Mouse (Mus musculus) lung, postnatal 36 days (tissue): ENCODE results near the gene Camkmt.

Experiments used
- DNase-seq: peaks from one replicate; pipeline ENCODE4 v3.0.0; 2022; ENCODE audit warnings: mixed read lengths

The Camkmt gene

DNA sequence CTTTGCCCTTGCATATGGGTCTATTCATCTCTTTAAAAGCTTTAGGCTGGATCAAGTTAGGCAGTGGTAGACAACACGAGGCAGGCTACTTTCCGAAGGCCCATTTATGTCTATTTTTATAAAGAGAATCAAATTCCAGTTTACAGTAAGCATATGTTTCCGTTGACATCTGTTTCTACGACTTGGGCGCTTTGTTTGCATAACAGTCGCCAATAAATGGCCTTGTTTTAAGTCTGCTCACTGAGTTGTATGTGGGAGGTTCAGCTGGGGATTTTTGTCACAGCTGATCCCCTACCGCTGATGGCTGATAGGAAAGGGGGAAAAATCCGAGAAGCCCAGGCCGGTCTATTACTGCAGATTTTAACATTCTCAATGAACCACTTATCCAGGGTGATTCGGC, 285.2 kb downstream of the Camkmt start:
- no peak for DNase-seq

DNA sequence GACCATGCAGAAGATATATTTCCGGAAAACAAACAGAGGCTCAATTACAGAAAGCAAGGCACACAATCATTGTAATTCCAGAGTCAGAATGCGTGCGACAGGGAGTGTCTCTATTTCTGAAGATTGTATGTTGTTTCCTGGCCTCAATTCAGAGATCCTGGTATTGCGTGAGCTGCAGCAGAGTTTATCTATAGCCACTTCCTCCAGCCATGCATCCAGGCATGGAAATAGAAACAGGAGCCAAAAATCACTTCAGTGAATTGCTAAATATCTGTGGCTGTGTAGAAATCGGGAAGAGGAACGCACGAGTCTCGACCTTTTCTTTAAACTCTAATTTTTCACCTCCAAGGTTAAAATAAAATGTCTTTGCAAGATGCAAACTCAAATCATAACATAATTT, 287.1 kb downstream of the Camkmt start:
- DNase-seq, result no peak

DNA sequence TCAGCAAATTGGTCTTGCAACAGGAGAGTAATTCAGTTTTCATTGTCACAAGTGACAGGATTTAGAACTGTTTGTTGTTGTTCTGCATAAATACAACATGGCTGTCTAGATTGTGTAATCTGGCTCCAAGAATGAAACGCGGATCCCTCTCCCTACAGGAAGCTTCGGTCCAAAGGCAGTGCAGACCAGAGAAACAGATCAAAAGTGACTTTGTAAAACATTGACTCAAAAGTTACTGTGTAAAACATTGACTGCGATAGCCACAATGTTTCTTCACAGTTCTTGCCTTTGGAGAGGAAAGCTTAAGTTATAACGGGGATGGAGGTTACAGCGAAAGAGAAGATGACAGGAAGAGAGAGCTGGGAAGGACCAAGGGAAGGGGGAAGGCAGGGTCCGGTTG, 288.7 kb downstream of the Camkmt start:
- DNase-seq, result no peak

DNA sequence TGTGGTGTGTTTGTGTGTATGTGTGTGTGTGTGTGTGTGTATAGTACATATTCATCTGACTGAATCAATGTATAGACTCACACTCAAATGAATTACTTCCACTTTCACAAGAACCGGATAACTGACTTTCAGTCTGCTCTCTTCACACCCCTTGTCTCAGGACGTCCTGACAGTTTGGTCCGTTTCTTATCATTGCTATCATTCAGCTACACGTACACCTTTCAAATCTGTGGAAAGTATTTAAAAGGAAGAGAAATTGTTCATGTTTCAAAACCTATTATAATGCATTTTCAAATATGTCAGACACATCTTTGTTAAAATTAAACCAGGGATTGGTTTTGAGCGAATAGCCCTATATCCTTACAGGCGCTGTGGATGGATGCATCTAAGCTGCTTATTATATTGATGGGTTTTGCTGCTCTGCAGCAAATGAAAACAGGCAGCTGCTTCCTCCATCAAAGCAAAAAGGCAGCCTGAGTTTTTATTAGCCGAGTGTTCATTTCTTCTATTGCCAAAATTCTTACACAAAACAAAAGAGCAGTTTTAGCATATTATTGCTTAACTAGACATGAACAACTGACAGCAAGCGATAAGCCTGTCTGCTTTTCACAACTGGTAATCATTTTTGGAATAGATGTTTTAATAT, 291.3 kb downstream of the Camkmt start:
- no peak for DNase-seq

DNA sequence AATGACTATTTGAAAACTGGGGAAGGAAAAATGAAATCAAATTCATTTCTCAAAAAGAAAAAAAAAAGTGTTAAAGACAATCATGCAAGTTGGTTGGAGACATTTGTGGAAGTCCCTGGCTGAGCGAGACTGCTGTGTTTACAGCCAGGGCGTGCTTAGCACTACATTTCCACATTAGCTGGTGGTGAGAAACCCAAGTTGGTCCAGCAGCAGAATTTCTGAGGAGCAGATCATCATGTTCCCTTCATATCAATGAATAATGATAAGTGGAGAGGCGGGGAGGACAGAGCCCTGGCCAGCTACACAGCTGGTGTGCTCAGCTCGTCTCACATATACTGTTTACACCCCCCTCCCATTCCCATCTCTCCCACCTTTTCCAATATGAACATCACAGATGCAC, 292.0 kb downstream of the Camkmt start:
- no peak for DNase-seq

DNA sequence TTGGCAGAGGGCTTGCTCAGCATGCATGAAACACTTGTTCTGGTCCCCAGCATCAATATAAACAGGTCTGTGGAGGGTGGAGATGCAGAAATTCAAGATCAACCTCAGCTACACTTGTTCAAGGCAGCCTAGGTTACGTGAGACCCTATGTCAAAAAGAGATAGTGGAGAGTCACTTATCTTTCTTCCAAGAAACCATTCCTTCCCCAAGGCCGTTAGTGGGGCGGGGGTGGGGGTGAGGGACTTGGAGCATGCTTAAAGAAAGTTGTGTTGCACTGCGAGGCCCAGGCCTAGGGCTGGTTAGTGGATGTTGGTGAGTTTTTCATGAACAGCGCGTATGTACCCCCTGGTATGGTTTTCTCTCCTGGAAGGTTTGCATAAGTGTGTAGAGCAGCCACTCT, 292.6 kb downstream of the Camkmt start:
- no peak for DNase-seq

DNA sequence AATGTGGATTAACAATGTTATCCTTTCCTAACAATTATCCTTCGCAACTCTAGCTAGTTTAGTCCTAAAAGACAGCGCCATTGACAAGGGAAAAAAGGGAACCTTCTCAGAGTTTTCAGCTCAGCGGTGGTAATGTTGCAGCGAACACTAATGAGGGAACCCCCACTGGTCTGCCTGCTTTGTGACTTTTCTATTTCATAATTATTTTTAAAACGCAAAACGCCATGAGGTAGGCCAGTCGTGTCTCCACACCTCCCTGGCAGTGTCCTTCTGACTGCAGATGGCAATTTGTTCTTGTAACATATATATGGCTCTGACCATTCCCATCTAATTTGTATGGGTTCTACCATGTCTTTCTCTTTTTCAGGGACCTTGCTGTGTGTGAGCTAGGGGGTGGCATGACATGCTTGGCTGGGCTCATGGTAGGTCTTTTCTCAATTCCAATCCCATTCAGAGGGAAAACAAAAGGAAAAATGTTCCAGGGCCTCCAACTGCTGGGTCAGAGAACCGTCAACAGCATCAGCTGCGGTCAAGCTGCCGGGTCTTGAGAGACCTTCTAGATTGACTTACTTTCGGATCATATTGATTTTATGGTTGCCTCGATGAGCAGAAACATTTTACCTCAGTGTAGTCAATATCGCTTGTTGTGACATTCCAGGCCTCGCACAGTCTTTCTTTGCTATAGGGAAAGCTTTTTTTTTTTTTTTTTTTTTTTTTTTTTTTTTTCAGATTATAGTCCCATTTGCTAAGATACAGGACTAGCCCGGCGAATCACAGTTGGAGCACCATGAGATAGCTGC, 302.9 kb downstream of the Camkmt start:
- no peak for DNase-seq

DNA sequence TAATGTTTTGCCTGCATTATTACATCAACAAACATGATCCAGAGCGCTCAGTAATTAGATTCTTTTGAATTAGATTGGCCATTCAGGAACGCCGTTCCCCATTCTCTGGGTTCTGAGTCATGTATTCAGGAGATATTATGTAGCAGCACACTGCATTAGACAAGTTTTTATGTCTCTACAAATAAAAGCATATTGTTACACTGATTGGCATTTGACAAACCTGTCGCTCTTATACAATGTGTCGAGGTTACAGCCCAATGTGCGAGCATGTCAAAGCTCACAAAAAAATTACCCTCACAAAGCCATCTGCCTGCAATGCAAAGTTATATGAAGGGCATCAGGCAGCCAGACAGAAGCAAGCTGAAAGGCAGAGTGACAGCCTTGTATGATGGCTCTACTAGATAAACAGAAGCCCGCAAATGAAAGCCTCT, 303.6 kb downstream of the Camkmt start:
- no peak for DNase-seq

DNA sequence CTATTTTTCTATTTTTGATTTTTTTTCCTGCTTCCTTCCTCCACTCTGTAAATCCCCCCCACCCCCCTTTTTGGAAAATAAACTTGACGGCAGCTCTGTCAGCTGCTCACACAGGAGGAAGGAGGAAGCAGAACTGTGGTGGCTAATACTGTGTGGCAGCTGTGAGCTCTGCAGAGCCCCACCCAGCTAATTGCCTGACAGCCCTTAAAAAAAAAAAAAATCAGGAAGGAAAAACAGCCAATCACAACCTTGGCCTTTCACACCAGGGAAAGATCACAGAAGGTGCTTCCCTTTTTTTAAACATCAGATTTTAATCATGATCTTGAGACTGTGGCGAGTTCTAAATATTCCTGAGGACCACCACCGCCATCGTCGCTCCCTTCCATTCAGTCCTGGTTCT, 305.1 kb downstream of the Camkmt start:
- DNase-seq, result peak; percentile 37

DNA sequence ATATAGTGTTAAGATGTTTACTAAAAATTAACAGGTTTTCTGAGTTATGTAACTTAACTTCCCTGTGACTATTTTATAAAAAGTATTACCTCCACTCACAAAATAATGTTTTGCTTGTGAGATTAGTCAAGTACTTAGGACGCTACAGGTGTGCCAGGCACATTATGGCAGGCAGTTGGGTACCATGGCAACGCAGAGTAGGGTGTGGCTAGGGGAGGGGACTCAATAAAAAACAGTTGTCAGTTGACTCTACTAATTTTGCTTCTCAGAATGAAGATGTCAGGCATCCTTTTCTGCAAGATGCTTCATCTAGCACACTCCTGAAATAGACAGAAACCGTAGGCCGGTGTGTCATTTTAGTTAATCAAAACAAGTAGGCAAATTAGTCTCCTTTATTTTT, 310.4 kb downstream of the Camkmt start:
- no peak for DNase-seq

DNA sequence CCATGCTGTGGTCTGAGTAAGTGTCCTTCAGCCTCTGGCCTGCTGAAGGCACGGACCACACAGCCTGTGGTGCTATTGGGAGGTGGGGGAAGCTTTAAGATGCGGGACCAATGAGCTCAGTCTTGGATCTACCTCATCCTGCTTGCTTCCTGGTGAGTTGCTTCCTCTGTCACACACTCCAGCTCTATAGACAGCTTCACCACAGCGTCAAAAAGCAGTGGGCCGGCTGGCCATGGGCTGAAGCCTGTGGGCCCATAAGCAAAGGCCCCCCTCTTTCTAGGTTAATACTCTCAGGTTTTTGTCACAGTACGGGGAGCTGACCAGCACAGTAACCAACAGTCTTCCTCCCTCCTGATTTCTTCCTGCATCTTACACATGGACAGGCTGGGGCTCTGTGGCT, 314.8 kb downstream of the Camkmt start:
- no peak for DNase-seq

DNA sequence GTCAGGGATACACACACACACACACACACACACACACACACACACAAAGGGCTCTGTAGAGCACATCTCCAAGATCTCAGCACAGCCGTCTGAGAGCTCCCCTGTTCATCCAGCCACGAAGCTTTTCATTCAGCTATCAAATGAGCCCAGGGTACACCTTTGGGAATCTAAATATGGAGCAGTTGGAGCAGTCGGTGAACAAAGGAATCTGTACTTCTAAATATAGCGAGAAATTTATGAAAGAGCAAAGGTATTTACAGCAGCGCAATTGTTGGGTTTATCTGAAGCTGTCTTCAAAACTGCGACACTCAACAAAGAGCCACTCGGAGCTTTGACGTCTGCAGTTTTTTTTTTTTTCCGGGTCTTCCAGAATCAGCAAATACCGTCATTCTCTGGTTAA, 315.8 kb downstream of the Camkmt start:
- DNase-seq, result no peak

DNA sequence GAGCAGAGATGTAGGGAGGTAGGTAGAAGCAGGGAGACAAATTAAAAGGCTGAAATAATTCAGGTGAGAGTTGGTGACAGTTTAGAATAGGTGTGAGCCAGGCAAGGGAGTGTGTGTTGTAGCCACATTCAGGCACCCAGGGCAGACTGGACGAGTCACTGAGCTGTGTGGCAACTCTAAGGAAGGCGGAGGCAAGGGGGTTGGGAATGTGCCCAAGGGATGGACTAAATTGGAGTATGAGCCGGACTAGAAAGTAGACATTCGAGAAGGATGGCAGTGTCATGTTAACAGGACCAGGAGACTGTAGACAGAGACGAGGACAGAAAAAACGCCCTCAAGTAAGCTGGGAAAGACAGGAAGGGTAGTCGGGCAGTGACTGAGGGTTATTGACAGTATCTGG, 338.5 kb downstream of the Camkmt start:
- DNase-seq, result no peak

DNA sequence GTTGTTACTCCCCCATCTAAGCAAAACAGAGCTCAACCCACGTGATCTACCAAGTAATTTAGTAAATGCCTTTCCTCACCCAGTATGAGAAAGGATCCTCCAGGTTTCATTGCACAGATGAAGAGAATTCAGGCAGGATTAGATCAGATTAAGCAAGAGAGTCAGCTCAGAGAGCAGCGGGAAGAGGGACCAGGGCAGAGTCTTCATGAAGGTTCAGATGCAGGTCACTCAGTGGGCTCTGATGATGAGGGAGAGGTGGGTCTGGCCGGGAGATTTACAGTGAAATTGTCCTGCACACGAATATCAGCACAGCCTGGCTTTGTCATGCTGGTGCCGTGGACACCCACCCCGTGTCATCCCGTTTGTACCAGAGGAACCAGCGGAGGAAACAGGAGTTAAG, 342.6 kb downstream of the Camkmt start:
- no peak for DNase-seq

DNA sequence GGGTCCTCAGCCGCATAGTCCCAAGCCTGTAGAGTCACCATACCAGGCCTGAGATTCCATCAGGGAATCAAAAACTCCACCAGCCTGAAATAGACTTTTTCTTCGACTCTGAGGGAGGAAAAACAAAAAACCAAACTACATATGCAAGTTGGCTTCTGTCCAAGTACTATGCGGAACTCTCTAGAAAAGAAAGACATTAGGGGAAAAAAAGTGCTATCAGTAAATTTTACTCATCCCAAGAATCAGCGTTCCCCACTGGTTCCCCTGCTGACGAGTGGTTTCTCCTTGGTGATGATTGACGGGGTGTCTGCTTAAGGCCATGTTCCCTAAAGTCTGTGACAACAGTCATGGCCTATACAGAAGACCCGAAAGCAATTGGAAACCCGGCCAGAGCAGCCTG, 352.7 kb downstream of the Camkmt start:
- no peak for DNase-seq

DNA sequence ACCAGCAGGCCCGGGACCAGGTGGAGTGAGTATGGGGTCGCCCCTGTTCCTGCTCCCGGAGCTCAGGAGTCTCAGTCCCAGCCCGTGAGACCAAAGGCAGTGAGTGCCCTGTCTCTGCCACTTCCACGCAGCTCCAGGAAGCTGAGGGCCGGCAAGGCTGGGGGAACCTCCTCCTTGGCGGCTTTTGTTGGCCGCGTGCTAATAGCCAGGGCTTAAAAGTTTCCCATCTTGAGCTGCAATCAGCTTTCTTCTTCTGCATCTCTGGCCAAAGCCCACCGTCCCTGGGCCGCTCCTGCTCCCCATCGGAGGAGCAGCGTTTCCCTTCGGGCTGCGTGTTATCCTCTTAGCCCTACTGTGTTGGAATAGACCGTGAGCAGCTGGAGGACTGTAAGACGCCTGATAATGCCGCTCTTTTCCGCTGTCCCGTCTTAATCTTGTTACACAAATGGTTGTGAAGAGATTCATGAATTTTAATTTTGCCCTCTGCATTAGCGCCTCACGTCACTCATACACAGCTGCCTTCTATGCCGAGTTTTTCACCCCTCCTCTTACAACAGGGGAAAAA, 364.1 kb downstream of the Camkmt start:
- DNase-seq, result no peak

DNA sequence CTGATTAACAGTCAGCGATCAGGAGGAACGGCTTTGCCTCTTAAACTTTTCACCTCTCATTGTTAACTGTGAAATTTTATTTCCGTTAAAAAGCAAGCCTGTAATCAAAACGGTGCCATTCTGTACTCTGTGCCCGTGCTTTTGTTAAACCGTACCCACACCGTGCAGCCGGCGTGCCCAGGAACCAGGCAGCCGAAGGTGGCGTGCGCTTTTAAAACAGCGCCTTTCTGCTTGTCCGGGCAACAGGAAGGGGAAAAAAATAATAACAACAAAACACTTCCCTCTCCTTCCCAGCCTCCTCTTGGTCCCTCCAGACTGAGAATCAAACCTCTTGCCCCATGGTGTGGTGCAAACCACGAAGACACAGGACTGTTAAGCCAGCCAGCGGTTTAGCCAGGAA, 364.7 kb downstream of the Camkmt start:
- no peak for DNase-seq

DNA sequence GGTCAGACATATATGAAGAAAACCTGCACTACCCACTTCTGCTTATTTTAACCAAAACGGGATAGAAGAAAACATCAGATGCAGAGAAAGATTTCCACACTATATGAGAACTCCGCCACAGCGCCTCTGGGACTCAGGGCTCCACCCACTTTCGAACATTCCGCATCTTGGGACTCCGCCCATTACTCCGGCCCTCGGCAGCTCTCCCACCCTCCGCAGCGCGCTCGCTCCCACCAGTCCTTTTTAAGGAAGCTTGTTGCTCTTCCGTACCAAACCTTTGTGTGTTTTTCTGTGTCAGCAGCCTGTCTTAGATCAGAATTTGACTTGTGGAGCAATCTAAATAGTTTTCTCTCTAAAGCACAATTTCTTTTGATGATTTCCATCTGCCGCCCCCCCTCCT, 367.7 kb downstream of the Camkmt start:
- no peak for DNase-seq

DNA sequence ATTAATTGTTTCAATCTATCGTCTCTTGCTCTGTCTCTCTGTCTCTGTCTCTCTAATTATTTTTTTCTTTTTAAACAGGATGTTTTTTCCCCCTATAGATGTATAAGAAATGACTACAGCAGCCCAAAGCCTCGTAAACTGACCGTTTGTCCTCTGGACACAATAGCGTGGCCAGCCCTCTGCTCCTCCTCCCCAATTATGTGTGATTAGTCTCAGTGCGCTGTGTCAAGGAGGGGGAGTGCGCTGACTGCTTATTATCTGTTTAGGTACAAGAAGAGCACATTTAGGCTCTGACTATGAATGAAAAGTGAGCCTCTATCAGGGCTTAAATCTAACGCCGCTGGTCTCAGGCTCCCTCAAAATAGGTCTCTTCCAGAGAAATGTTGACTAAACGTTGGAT, 368.2 kb downstream of the Camkmt start:
- no peak for DNase-seq

DNA sequence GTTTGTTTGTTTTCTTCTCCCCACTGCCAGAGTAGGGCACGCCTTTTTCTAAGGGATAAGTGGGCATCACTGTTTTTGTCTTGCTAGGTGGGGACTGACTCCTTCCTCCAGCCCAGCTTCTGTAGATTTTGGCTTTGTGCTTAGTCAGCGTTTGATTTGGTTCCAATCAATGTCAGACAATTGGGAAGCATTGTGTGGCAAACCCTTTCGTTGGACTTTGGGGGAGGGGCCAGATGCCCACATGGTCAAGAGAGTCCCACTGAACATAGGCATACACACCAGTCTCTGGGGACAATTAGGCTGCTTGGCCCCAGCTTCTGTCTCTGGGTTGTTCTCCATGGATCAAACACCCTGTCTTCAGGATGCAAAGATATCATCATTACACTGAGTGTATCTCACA, 371.2 kb downstream of the Camkmt start:
- no peak for DNase-seq

DNA sequence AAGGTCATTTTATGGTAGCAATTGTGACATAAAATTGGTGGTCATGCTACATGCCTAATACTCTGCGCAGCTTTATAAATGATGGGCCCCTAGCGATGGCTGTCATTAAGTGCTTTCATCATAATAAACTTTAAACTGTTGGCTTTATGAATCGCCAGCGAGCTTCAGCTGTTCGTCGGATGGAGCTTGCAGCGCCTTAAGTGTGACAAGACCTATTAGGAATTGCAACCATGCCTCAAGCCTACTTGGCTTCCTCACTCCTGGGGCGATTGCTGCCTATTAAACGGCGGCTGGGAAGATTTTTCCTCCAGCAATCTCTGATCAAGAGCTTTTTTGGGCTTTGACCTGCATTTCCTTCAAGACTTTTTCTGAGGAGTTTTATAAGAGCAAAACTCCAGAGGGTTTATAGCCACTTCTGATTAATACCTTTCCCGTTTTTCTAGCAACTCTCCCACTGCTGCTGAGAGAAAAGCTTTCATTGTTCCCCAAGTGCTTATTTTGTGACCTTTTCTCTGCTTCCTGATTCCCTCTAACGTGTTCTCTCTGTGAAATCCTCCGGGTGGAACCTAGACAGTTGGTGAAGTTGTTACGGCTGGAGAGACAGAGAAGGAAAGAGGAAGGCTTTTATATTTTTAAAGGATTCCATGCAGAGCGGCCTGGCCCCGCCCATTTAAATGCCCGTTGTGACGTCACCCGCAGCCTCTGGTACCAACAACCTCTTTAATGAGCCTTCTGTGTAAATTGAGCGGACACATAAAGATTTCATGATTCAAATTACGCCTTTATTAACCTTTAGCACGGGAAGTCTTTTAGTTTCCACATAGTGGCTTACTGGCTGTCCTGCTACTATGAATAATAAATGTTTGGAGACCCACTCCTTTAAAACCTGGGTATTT, 373.4 kb downstream of the Camkmt start:
- DNase-seq, result peak; percentile 15

DNA sequence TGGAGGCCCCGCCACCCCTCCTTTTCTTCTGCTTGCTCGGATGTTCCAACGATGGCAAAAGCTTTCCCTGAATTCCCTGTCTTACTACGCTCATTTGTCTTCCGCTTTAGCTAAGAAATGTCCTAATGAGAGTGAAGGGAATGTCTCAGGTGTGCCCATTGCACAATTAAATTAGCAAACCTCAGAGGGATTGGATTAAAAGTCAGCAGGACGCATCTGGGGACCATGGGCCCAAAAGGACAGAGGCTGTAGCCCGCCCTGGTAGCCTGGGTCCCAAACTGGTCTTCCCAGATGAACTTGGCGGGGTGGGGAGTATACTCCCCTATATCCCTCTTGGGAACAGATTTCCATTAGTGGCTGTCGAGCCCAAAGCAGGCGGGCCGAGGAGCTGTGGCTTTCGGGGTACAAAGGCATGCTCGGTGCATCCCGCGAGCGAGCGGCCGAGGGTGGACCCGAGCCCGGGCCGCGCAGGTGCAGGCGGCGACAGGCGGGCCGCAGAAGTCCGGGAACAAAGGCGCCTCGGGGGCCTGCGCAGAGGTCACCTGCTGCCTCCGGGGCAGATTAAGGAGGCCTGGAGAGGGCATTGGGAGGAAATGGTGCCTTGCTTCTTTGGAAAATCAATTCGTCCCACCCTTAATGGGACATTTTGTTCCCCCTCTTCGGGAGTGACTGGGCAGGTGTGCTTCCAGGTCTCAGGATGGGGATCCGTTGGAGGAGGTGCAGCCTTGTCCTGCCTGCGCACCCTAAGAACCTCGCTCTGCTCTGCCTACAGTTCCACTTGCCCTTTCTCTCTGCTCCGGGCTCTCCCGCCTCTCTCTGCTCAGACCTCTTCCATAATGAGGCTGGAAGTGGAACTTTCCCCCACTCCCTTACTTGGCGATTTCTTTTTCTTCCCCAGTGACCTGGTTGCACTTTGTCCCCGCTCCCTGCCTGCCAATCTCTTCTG, 374.4 kb downstream of the Camkmt start:
- no peak for DNase-seq
